Mouse (Mus musculus) cerebellum, adult 9-11 months (tissue): ENCODE measurements at regions not wholly inside any gene's neighbourhood (a gene's known extent, or its start where the extent isn't known, plus 50 kb on each side); places are given as distances from the start of the nearest gene placed in this dataset.
A peak's percentile ranks its signal among the peaks of the same experiment; 100 is the strongest.

Experiments
- DNase-seq: peaks from one replicate; pipeline ENCODE4 v3.0.0; 2022

DNA sequence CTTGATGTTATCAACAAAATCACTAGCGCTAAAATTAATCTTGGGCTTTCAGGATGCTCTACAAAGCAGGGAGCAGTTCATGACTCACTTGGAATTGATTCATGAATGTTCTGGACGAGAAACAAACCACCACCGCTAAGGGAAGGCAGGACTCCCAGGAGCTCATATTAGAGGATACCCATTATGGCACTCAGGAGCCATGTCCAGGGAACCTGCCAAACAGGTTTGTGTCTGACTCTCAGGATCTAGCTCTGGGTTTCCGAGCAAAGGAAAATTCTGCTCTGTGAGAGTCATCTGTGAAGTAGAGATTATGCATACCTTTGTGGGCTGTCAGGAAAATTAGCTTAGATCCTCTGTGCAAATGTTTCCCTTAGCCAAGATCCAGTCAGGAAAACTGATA lies 454.3 kb upstream of the Sox11 start:
- no peak for DNase-seq

DNA sequence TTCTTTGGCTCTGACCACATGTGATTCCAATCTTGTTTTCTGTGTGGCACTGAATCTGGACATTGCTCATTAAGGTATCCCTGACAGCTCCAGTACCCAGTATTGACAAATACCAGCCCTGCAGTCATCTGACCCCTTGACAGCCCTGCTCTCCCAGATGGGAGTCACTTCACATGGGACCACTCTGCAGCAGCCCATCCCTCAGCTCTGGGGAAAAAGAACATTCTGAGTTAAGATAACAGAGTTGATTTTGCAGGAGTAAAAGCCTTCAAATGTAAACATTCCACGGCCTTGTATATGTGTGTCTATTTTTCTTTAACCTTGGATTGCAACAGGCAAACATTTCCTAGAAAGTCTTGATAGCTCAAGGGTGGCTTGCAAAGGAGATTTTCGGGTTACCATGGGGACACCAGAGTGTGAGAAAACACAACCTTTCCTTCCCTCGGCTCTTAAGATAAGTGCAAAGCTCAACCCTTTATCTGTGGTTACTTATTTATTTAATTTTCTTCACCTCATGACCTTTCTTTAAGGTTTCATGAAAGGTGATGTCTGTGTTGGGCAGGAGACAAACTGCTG lies 444.4 kb upstream of the Sox11 start:
- no peak for DNase-seq

DNA sequence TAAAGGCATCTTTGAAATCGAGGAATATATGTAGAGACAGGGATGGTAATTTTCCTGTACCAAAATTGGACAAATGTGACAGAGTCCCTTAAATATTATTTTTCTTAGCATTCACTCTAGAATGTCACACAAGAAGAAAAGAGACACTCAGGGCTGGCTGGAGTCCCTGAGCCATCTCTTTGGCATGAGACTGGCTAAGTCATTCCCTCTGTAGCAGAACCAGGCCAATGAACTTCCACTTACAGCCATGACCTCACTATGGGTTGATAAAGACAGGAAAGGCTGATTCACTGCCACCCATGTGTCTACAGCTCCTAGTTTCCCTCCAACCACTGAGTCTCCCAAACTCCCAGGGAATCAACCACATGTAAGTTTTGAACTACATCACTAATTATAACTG lies 438.4 kb upstream of the Sox11 start:
- DNase-seq: no peak

DNA sequence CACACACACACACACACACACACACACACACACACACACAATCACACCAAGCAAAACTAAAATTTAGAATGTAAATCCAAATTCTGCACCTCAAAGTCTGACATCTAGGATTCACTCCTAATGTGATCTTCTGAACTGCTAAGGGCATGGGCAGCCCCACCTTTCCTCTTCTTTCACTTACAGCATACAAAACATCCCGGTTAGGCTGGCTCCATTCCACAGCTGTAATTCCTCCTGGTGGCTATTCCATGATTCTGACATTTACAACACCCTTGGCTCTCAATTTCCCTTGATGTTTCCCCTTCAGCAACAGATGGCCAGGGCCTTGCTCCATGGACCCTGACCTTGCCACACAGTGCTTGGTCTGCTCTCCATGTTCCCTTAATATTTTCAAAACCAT lies 423.6 kb upstream of the Sox11 start:
- DNase-seq: no peak

DNA sequence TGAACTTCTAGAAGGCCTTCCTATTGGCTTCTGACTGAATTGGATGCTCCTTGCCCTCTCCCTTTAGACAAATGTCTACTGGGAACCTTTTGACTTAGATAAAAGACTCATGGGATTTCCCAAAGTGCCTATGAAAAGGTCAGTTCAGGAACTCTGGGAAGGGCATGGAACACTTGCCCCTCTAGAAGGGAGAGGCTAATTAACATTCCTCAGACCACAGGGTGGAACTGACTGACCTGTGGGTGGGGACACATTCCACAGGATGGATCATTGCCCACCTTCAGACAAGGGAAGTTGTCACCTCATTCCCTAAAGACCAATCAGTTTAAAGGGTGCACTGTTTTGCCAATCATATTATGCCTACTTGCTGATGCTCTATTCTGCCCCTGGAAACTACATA lies 416.6 kb upstream of the Sox11 start:
- no peak for DNase-seq

DNA sequence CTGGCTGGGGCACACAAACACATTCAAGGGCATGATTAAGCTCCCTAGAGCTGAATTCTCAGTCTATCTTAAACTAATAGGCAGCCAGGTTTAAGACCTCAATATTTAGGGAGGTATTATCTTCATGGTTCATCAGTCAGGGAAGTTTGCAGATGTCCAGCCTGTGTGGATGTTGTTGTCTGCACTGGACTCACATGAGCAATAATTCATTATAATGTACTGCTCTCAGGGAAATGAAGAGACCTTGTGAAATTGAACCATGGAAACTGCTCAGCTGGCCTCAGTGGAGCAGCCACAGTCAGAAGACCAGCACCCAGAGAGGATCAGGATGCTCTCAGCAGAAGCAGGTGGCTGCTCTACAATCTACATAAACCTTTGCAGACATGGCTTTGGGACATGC lies 415.3 kb upstream of the Sox11 start:
- DNase-seq: no peak

DNA sequence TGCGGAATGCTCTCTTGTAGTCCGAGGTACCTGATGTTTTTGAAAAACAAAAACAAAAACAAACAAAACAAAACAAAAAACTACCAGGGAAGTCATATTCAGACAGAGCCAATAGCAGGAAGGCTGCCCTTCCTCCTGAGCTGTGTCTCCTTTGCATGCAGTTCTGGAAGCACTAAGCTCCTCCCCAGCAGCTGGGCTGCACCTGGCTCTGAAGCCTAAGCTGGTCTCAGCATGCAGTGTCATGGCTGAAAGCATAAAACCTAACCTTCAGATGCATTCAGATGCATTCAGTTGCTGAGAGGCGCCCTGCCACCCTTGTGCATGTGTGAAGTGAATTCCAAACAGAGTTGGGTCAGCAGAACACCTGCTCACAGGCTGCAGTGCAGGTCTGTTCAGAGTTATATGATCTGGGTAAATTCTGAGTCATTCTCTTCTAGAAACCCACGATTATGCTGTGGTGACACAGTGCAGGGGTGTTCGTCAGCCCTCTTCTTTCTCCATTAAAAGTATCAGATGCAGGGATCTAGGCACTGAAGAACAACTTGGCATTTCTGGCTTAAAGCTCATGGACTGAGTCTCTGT lies 382.3 kb upstream of the Sox11 start:
- no peak for DNase-seq

DNA sequence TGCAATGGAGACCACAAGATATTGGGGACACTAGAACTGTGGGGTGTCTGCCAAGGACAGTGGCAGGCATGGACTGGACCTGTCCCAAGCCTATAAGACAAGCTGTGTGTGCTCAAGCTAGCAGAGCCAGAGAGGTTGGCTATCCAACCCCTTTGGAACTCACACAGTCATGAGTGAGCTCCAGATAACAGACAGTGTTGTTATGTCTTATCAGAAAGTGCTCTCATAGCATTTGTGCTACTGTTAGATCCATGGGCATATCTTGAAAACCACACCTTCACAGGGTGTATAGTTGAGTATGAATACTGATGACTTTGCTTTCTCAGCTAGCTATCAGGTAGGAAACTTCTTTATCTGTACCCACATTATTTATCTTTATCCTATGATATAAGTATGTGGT lies 338.1 kb upstream of the Sox11 start:
- no peak for DNase-seq

DNA sequence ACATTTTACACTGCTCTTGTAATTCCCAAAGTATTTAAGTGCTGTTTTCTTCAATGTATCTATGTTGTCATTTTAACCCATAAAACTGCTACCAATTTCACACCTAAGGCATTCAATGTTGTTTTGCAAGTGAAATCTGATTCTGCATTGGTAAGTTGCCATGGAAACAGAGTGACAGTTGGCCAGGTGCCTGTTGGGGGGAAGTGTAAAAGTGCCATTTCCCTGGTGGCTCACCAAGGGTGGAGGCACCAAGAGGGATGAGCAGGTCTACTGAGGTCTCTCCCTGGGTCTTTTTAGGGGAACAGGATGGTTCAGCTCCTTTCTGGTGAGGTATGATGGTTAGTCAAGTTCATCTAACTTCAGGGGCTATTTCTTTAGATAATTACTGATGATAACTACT lies 331.0 kb upstream of the Sox11 start:
- DNase-seq: no peak

DNA sequence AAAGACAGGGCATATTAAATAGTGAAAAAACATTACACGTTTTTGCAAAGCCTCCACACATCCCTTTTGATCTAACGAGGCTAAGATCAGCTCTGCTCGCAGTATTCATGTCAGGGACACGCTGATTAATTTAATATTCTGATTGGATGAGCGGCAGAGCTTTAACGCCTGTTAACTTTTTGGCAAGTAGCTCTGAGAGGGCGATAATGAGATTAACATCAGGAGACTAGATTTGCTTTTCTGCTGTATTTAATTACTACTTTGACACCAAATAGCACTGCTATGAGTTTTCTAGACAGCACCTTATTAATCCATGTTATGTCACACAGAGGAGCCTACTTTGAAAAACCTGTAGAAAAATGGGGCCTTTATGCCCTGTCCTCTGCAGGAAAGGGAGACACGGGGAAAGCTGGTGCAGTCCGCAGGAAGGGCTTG lies 328.3 kb upstream of the Sox11 start:
- no peak for DNase-seq

DNA sequence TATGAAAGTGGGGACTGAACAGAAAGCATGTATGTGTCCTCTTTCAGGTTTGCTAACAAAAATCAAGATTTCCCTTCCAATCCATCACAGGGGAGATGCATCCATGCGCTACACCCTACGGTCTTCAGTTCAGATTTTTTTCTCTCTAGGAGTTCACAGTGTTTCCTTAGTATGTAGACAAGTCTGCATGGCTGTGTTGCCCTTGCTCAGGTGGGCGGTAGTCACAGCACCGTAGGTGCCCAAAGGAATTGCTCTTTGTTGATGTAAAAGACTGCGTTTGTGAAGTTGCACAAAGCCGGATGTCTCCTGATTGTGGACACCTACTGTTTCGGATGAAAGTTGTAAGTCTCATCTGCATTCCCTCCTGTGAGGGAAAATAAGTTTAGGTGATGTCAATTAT lies 327.8 kb upstream of the Sox11 start:
- no peak for DNase-seq

DNA sequence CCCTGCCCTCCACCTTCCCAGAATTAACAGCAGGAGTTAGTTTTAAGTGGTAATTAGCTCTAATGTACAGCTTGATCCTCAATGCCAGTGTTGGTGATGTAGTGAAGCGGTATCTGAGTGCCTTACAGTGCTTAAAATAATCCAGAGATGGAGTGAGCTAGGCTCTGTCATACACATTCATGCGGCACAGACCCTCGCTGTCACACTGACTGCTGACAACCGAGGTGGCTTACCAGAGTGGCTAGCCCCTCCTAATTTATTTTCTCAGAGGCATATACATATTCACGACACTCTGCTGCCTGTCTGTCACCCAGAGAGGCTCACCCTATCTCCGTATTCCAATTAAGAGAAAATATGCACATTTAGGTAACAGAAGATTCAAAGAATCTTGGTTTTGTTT lies 327.2 kb upstream of the Sox11 start:
- DNase-seq: no peak

DNA sequence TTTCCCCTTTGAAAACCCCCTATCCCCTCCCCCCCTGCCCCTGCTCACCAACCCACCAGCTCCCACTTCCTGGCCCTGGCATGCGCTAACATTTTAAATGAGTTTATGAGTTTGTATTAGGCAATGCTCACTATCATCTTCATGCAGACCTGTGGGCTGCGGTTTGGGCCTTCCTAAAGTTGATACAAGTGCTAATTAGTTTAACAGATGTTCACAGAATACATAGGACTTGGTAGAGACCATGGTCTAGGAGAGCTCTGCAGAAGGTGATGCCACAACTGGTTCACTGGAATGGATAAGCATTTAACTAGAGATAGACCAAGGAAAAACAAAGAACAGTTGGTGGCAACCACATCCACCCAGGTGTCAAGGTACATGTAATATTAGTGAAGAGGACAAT lies 324.1 kb upstream of the Sox11 start:
- DNase-seq: no peak

DNA sequence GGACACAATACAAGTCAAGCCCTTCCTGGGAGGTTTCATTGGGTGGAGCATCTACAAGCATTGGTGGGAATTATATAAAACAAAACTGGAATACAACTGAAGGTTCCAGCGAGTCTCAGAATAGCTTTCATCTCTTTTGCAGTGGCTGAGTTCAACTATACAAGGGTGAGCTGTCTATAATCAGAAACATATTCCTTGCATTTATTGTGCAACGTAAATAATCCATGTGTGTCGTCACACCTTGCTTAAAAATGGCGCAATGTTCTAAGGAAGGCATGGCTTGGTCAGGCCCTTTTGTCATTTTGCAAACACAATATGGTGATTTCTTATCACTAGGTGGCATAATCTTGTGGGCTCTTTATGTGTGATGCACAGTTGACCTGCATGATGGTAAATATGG lies 320.8 kb upstream of the Sox11 start:
- DNase-seq: no peak

DNA sequence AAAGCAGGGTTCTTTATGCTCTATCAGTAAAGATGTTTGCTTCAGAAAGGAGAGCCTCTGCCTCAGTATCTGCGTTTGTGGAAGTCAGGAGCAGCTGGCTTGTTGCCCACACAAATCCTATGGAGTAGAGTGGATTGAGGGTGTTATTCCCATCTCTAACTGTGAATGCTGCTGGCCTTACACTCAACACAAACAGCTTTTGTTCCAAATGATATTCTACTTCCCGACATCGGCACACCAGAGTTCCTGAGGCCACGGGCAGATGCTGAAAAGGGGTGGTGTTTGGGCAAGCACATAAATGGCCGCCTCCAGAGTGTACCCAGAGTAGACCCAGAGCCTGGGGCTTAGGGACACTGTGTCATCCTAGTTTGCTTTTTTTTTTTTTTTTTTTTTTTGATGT lies 320.3 kb upstream of the Sox11 start:
- no peak for DNase-seq

DNA sequence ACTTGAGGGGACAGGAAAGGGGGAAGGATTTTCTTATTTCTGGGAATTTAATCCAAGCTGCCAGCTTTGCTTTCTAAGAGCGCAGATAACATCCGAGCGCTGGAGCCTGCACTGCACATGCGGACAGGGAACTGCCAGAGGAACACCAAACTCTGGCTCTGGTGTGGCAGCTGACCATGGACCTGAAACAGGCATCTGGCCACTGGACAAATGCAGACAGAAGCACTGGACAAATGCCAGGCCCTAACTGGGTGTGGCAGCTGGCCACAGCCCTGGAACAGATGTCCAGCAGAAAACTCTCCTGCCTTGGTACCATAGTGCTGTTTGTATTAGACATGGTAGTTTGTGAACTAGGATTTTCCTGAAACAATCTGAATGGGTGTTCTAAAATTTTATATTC lies 315.2 kb upstream of the Sox11 start:
- no peak for DNase-seq

DNA sequence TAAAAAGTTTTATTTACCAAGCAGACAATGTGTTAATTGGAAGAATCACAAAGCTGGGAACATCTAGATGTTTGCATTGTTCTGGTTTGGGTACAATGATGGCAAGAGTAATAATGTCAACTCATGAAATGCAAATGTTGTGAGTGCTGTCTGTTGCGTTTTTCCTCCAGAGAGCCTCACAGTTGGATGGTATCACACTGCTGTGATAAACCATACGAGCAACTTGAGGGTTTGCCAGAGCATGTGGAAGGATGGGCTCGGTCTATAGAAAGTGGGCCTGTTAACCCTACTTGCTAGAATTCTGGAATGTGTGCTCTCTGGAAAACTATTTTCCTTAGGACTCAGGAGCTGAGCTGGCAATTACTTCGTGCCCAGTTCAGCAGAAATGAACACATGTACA lies 311.2 kb upstream of the Sox11 start:
- no peak for DNase-seq

DNA sequence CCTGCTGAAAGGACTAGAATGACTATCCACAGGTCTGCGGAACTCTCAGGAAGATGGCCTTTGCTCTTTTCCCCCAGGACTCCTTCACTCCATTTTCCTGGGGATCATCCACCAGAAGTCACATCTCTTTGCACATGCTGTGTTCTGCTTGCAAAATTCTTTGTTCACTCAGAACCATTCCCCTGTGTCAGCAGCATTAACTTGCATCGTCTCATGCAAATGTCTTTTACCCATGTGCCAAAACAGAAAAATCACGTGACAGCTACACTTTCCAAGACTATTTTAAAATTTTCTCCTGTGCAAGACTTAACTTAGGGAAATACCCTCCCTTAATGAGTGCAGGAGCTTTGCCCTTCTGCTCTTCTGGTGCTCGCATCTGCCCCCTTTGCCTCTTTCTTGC lies 306.2 kb upstream of the Sox11 start:
- no peak for DNase-seq

DNA sequence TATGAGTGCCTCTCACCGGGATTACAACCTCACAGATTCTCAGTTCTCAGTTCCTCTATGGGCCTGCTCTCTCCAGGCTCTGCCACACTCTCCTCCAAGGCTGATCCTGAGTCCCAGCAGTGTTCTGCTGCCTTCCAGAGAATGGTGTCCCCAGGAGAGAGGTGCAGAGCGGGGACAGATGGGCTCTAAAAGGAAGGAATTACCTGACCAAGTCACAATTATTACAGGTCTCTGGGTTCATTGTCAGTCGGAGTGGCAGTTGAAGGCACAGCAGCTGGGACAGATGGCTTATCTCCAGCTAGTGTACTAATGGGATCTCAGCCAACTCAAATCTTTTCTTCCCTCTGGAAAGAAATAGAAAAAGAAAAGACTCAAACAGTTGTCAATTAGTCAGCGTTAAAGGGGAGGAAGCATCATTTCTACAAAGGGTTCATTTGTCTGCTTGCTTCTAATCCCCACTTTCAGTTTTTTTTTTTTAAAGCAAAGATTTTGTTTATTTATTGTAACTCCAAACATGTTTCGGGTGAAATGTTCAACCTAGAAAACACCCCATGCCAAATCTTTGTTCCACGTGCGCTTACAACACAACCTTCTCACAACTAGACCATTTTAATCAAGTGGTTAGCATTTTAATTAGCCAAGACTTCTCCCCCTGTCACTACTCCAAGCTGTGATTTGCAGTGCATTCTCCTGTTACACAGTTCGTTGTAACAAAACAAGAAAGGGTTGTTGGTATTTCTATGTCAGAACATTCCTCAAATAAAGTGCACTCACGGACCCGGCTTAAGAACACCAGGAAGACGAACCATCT lies 304.3 kb upstream of the Sox11 start:
- DNase-seq: no peak

DNA sequence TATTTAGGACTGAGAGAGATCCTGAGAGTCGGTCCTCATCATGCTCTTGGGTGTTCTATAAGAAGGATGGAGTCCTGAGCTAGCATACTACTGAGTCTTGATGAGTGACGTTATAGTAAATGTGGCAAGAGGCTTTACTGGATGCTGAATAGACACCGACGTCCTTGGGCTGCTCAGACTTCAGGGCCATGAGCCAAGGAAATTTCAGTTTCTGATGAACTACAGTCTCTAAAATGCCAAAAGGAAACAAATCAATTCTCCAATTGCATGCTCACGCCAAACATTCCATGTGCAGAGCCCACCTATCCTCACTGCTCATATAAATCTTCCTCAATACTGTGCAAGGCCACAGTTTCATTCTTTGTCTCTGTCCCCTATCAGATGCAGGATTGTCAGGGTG lies 277.2 kb upstream of the Sox11 start:
- no peak for DNase-seq

DNA sequence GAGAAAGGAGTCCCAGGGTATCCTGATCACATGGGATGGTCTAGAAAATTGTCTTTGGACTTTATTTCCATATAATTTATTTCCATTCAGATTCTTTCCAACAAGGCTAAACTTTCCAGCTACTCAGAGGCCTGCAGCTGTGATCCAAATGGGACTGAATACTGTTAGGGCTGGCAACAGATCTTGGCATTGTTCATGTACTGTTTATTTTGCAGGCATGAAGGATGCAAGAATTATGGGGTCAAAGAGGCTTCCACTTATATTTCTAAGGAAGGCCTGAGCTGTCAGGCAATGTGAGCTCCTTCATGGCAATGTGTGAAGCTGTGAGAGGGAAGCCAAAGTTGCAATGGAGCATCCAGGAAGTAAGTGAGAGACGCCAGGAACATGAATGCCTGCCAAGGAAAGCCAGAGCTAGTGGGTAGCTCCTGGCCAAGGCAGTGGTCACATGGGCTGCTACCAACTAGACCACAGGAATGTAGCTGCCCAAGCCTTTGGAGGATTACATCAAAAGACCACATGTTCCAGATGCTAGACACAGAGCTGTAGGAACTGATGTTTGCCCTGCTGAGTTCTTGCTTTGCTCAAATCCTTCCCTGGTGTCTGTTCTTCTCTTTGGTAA lies 261.8 kb upstream of the Sox11 start:
- no peak for DNase-seq

DNA sequence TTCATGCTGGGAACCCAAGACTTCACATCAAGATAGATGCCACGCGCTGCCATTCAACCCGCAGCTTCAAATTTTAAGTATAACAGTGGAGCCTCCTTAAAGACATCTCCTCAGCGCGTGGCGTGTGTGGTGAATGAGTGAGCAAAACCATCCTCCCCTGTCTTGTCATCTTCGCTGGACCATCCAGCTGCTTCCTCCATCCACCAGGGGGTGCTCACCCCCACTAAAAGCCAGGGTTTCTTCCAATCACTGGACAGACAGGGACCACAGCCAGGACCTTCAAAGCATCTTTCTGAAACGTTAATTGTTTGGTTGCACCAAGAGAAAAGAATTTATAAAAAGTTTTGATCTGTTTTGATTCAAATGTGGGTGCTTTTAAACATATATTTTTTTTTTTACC lies 256.8 kb upstream of the Sox11 start:
- peak; percentile 4 for DNase-seq

DNA sequence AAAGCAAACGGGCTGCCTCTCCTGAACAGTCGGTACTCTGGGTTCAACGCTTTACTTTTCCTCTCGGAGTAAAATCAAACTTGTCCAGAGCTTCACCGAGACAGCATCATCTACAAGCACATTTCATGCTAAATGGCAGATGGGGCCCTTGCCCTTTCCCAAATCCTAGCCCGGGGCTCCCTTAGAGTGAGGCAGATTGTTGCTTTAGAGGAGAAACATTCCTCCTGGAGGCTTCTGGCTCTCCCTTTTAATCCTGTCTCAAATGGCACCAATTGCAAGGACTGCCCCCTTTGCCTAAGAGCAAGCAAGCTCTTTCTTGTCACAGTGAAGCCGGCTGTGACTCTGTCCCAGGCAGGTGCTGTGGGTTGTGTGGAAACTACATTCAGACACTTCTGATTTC lies 255.5 kb upstream of the Sox11 start:
- no peak for DNase-seq

DNA sequence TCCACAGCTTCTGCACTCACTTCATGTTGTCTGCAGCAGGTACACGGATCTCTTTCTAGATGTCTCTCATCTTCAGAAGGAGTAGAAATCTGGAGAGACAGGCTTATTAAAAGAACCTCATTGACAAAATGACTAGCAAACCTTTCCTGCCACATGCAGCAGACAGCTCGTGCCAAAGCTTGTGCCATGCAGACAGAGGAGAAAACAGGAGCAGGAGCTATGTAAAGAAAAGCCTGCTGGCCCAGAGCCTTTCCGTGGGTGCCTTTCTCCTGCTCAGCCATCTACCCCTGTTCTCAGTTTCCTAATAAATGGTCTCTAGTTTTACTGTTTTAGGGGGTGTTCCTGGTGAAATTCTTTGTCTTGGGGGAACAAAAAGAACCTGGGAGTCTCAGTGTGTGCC lies 254.9 kb upstream of the Sox11 start:
- no peak for DNase-seq
